27 mouse cellular contexts compared by ENCODE assay signal in genomic region chr13:109648311-109648710, GRCm38 (mm10).
DNase-seq lines count a peak whose midpoint lies in the region; ATAC-seq and TF ChIP-seq lines count a peak whose summit lies in the region.
"Had no signal": no experiment of that assay in that cellular context is flagged by ENCODE, and none has a peak within 500 bp of the region (broad histone marks: within the 10 kb centered on the region; RNA-seq: fewer than 3 reads in every experiment).

No protein-coding gene starts in this region.

- TF ChIP-seq EP300 in lung, postnatal 0 days (IDR thresholded peaks at IDR 0.05), result no peak
- no peak for TF ChIP-seq EP300 in stomach, postnatal 0 days (optimal IDR thresholded peaks at IDR 0.05)

- H3K4me1 ChIP-seq in lung, postnatal 0 days (ENCODE audit: insufficient read depth, low read depth, low read length), result no peaks in the 10 kb centered on the region
- peaks cover 72% of the 10 kb centered on the region for H3K4me1 ChIP-seq in liver, embryonic 11.5 days (replicated peaks; ENCODE audit: control insufficient read depth, insufficient read depth, low read length)
- peaks cover 68% of the 10 kb centered on the region for H3K4me1 ChIP-seq in liver, embryonic 16.5 days (ENCODE audit: control insufficient read depth, low read depth, low read length)
- no peaks in the 10 kb centered on the region for H3K4me1 ChIP-seq in stomach, postnatal 0 days (replicated peaks; ENCODE audit: control insufficient read depth, insufficient read depth)

- peak; percentile 29; the same call in 1 of the 2 replicates for ATAC-seq in lung, postnatal 0 days
- ATAC-seq in liver, embryonic 11.5 days (replicated peaks; ENCODE audit: low FRiP score), result no peak
- peak; percentile 11; the same call in 1 of the 2 replicates for ATAC-seq in liver, embryonic 16.5 days (ENCODE audit: low read depth)
- no peak for ATAC-seq in stomach, postnatal 0 days (ENCODE audit: low FRiP score, low TSS enrichment)
- ATAC-seq in erythroid progenitor cell, adult 5-6 weeks (replicated peaks; ENCODE audit: low FRiP score, poor library complexity, severe bottlenecking), result no peak
- ATAC-seq: activated CD4-positive, CD25-positive, alpha-beta regulatory T cell, adult 4 months; CD4-positive, CD25-positive, alpha-beta regulatory T cell, adult 4 months; forebrain, postnatal 0 days; hindbrain, embryonic 16.5 days; midbrain, embryonic 15.5 days had no signal

- 78% methylated on average over 3 of the region's 3 CpGs for WGBS in lung, postnatal 0 days
- WGBS in liver, embryonic 11.5 days, result 63% methylated on average over 3 of the region's 3 CpGs
- 50% methylated on average over 3 of the region's 3 CpGs for WGBS in liver, embryonic 16.5 days (ENCODE audit: insufficient replicate concordance)
- WGBS in stomach, postnatal 0 days, result 83% methylated on average over 3 of the region's 3 CpGs

- no peaks in the 10 kb centered on the region for H3K27me3 ChIP-seq in lung, postnatal 0 days (replicated peaks; ENCODE audit: insufficient read depth, low read length)
- H3K27me3 ChIP-seq in liver, embryonic 11.5 days (replicated peaks; ENCODE audit: control insufficient read depth, insufficient read depth, low read length), result no peaks in the 10 kb centered on the region
- no peaks in the 10 kb centered on the region for H3K27me3 ChIP-seq in liver, embryonic 16.5 days (ENCODE audit: control insufficient read depth, insufficient read depth, low read depth, low read length)
- H3K27me3 ChIP-seq in stomach, postnatal 0 days (ENCODE audit: control insufficient read depth, insufficient read depth, low read length), result no peaks in the 10 kb centered on the region
- H3K27me3 ChIP-seq: forebrain, embryonic 12.5 days; heart, embryonic 15.5 days; limb, embryonic 15.5 days; midbrain, embryonic 15.5 days had no signal

- no peak overlapping the region for H3K9ac ChIP-seq in lung, postnatal 0 days (replicated peaks; ENCODE audit: low read depth)
- peak overlapping the region; percentile 3; the same call in 1 of the 2 replicates for H3K9ac ChIP-seq in liver, embryonic 11.5 days (ENCODE audit: low read depth, low read length)
- 0 out of 2 replicates have a peak overlapping the region, but pooled peaks have one; percentile 17 for H3K9ac ChIP-seq in liver, embryonic 16.5 days (ENCODE audit: low read depth, low read length)
- no peak overlapping the region for H3K9ac ChIP-seq in stomach, postnatal 0 days (ENCODE audit: low read length)
- H3K9ac ChIP-seq: forebrain, embryonic 12.5 days; forebrain, postnatal 0 days; heart, embryonic 15.5 days; limb, embryonic 15.5 days; midbrain, embryonic 15.5 days had no signal

- no peak overlapping the region for H3K4me3 ChIP-seq in lung, postnatal 0 days (ENCODE audit: low read depth, low read length)
- H3K4me3 ChIP-seq in liver, embryonic 11.5 days (ENCODE audit: low read depth, low read length), result no peak overlapping the region
- H3K4me3 ChIP-seq in liver, embryonic 16.5 days (ENCODE audit: low read depth, low read length), result no peak overlapping the region
- H3K4me3 ChIP-seq in stomach, postnatal 0 days (ENCODE audit: low read depth, low read length), result no peak overlapping the region
- H3K4me3 ChIP-seq: forebrain, embryonic 12.5 days; heart, embryonic 15.5 days; limb, embryonic 10.5 days; limb, embryonic 15.5 days; midbrain, embryonic 15.5 days had no signal

- H3K9me3 ChIP-seq in lung, postnatal 0 days (ENCODE audit: low read length), result no peaks in the 10 kb centered on the region
- no peaks in the 10 kb centered on the region for H3K9me3 ChIP-seq in liver, embryonic 11.5 days (ENCODE audit: control insufficient read depth, low read length)
- H3K9me3 ChIP-seq in liver, embryonic 16.5 days (replicated peaks; ENCODE audit: control insufficient read depth, low read length), result no peaks in the 10 kb centered on the region
- H3K9me3 ChIP-seq in stomach, postnatal 0 days (ENCODE audit: control insufficient read depth, low read length), result no peaks in the 10 kb centered on the region
- H3K9me3 ChIP-seq: forebrain, embryonic 12.5 days; heart, embryonic 15.5 days; limb, embryonic 10.5 days; limb, embryonic 15.5 days; midbrain, embryonic 15.5 days had no signal

- no peak for TF ChIP-seq CTCF in lung, postnatal 0 days (IDR thresholded peaks at IDR 0.05)
- no peak for TF ChIP-seq CTCF in stomach, postnatal 0 days (IDR thresholded peaks at IDR 0.05; ENCODE audit: low read depth)

- DNase-seq in lung, postnatal 0 days (ENCODE audit: low spot score), result no peak
- DNase-seq in lung, postnatal 25 days (ENCODE audit: low spot score), result no peak
- DNase-seq in liver, embryonic 11.5 days (ENCODE audit: low spot score), result no peak
- no peak for DNase-seq in stomach, postnatal 0 days (ENCODE audit: low spot score)
- DNase-seq in left cerebral cortex, postnatal 36 days (ENCODE audit: low spot score in 2 of 2), result no peak
- DNase-seq: adrenal gland, adult 2 months; cerebellum, adult 9-10 months; cerebellum, postnatal 36 days; forebrain, postnatal 0 days; gastrocnemius, postnatal 10 days; kidney, adult 18-20 months; kidney, postnatal 4 days; layer of hippocampus, postnatal 36 days; lung, postnatal 10 days; right cerebral cortex, postnatal 25 days; thymus, adult 18-20 months; thymus, postnatal 4 days had no signal

- no peak overlapping the region for H3K4me2 ChIP-seq in lung, postnatal 0 days (replicated peaks; ENCODE audit: low read depth, low read length)
- peak overlapping the region; percentile 39; the same call in 1 of the 2 replicates for H3K4me2 ChIP-seq in liver, embryonic 11.5 days
- peak overlapping the region; percentile 41 for H3K4me2 ChIP-seq in liver, embryonic 16.5 days (ENCODE audit: low read depth, low read length)
- no peak overlapping the region for H3K4me2 ChIP-seq in stomach, postnatal 0 days (replicated peaks; ENCODE audit: low read depth)
- H3K4me2 ChIP-seq: forebrain, embryonic 12.5 days; heart, embryonic 15.5 days; limb, embryonic 15.5 days; midbrain, embryonic 15.5 days had no signal

- no peaks in the 10 kb centered on the region for H3K36me3 ChIP-seq in lung, postnatal 0 days (ENCODE audit: insufficient read depth, low read length)
- H3K36me3 ChIP-seq in liver, embryonic 11.5 days (ENCODE audit: control insufficient read depth, insufficient read depth, low read length), result no peaks in the 10 kb centered on the region
- H3K36me3 ChIP-seq in liver, embryonic 16.5 days (ENCODE audit: control insufficient read depth, insufficient read depth), result no peaks in the 10 kb centered on the region
- no peaks in the 10 kb centered on the region for H3K36me3 ChIP-seq in stomach, postnatal 0 days (ENCODE audit: control insufficient read depth, insufficient read depth, low read length)
- H3K36me3 ChIP-seq: forebrain, embryonic 12.5 days; heart, embryonic 15.5 days; limb, embryonic 10.5 days; limb, embryonic 15.5 days; midbrain, embryonic 15.5 days had no signal

- H3K27ac ChIP-seq in lung, postnatal 0 days (ENCODE audit: low read length), result peak overlapping the region; percentile 43; the same call in 1 of the 2 replicates
- peak overlapping the region; percentile 78 for H3K27ac ChIP-seq in liver, embryonic 11.5 days (ENCODE audit: low read depth, low read length)
- H3K27ac ChIP-seq in liver, embryonic 16.5 days (ENCODE audit: low read length), result peak overlapping the region; percentile 77
- H3K27ac ChIP-seq in stomach, postnatal 0 days (replicated peaks), result no peak overlapping the region
- H3K27ac ChIP-seq: forebrain, embryonic 12.5 days; heart, embryonic 15.5 days; limb, embryonic 10.5 days; limb, embryonic 15.5 days; midbrain, embryonic 15.5 days had no signal

- intact Hi-C loops in left cerebral cortex, postnatal 36 days (cut with DNase I), result no loop called here

Comparison
In these comparisons a context has a peak if more than half of its experiments do, and no peak if none do; other contexts are left out.
1. ATAC-seq: peak in lung, postnatal 0 days (single experiment) and liver, embryonic 16.5 days (single experiment); none in liver, embryonic 11.5 days (single experiment), stomach, postnatal 0 days (single experiment) and erythroid progenitor cell, adult 5-6 weeks (single experiment).
2. H3K4me2 ChIP-seq: peak in liver, embryonic 11.5 days (single experiment) and liver, embryonic 16.5 days (single experiment); none in lung, postnatal 0 days (single experiment) and stomach, postnatal 0 days (single experiment).
3. H3K9ac ChIP-seq: peak in liver, embryonic 11.5 days (single experiment) and liver, embryonic 16.5 days (single experiment); none in lung, postnatal 0 days (single experiment) and stomach, postnatal 0 days (single experiment).